21 mouse cellular contexts compared by ENCODE assay signal in genomic region chr7:31030717-31031116, GRCm38 (mm10). TPM values are rescaled to one million over a fixed set of nuclear protein-coding genes. Genes with fewer than 3 reads are reported as not detected.
A peak's percentile ranks its signal among the peaks of the same experiment; 100 is the strongest.
DNase-seq lines count a peak whose midpoint lies in the region; ATAC-seq and TF ChIP-seq lines count a peak whose summit lies in the region.
"Had no signal": no experiment of that assay in that cellular context is flagged by ENCODE, and none has a peak within 500 bp of the region (broad histone marks: within the 10 kb centered on the region; RNA-seq: fewer than 3 reads in every experiment).

No protein-coding gene starts in this region.

- no peak overlapping the region for H3K9ac ChIP-seq in kidney, postnatal 0 days (ENCODE audit: low read depth, low read length)
- H3K9ac ChIP-seq: embryonic facial prominence, embryonic 13.5 days; forebrain, embryonic 15.5 days; liver, embryonic 13.5 days had no signal

- H3K27me3 ChIP-seq in kidney, postnatal 0 days (ENCODE audit: insufficient read depth, low read length) = no peaks in the 10 kb centered on the region
- H3K27me3 ChIP-seq: embryonic facial prominence, embryonic 13.5 days; forebrain, embryonic 15.5 days; liver, embryonic 13.5 days; Patski had no signal

- 69% methylated on average over 2 of the region's 2 CpGs for WGBS in kidney, postnatal 0 days

- no peak overlapping the region for H3K4me3 ChIP-seq in kidney, postnatal 0 days (replicated peaks; ENCODE audit: low read depth, low read length)
- H3K4me3 ChIP-seq: embryonic facial prominence, embryonic 13.5 days; forebrain, embryonic 15.5 days; heart, embryonic 10.5 days; liver, embryonic 13.5 days had no signal

- H3K4me2 ChIP-seq in kidney, postnatal 0 days (ENCODE audit: low read length) = no peak overlapping the region
- H3K4me2 ChIP-seq: embryonic facial prominence, embryonic 13.5 days; forebrain, embryonic 15.5 days; liver, embryonic 13.5 days had no signal

- no peaks in the 10 kb centered on the region for H3K4me1 ChIP-seq in kidney, postnatal 0 days (replicated peaks; ENCODE audit: insufficient read depth, low read length)
- H3K4me1 ChIP-seq: embryonic facial prominence, embryonic 13.5 days; forebrain, embryonic 15.5 days; heart, embryonic 10.5 days had no signal

- no peak for ATAC-seq in kidney, postnatal 0 days (replicated peaks; ENCODE audit: low FRiP score, low read depth)
- no peak for ATAC-seq in erythroblast, adult 5-6 weeks (replicated peaks; ENCODE audit: low FRiP score, poor library complexity, severe bottlenecking)
- ATAC-seq: forebrain, embryonic 15.5 days; inflammation-experienced regulatory T-cells, adult 6 months; Patski had no signal

- DNase-seq in kidney, postnatal 0 days (ENCODE audit: low spot score) = no peak
- no peak for DNase-seq in kidney, adult 11 months
- DNase-seq in thymus, postnatal 4 days = peak; percentile 63
- no peak for DNase-seq in thymus, postnatal 10 days (ENCODE audit: low spot score in 2 of 2)
- DNase-seq in R1 (ENCODE audit: low read depth, low spot score) = peak; percentile 91
- no peak for DNase-seq in urinary bladder, postnatal 4 days (ENCODE audit: low spot score in 2 of 2)
- DNase-seq: adrenal gland, postnatal 25 days; cerebellum, adult 11-12 months; layer of hippocampus, postnatal 36 days; liver, embryonic 13.5 days; midbrain, embryonic 14.5 days; thymus, postnatal 36 days had no signal

- TF ChIP-seq CTCF in kidney, postnatal 0 days (IDR thresholded peaks at IDR 0.05; ENCODE audit: low read depth) = peak; percentile 27; the same call in 1 of the 2 replicates

- no peak overlapping the region for H3K27ac ChIP-seq in kidney, postnatal 0 days
- H3K27ac ChIP-seq: embryonic facial prominence, embryonic 13.5 days; forebrain, embryonic 15.5 days; heart, embryonic 10.5 days; liver, embryonic 13.5 days had no signal

- no peaks in the 10 kb centered on the region for H3K36me3 ChIP-seq in kidney, postnatal 0 days (ENCODE audit: insufficient read depth, low read length)
- H3K36me3 ChIP-seq: embryonic facial prominence, embryonic 13.5 days; forebrain, embryonic 15.5 days; heart, embryonic 10.5 days; liver, embryonic 13.5 days had no signal

- H3K9me3 ChIP-seq in kidney, postnatal 0 days (replicated peaks; ENCODE audit: low read length) = no peaks in the 10 kb centered on the region
- H3K9me3 ChIP-seq: embryonic facial prominence, embryonic 13.5 days; forebrain, embryonic 15.5 days; heart, embryonic 10.5 days; liver, embryonic 13.5 days had no signal

RNA-seq across cellular contexts. Expression of gene Fxyd5, which starts 11.6 kb away (rescaled TPM):
- polyA plus RNA-seq in kidney, postnatal 0 days (2015; fragmentation: Nextera tagmentation; extraction: Ambion mirVana) = 31.5 and 35.9 TPM in 2 replicates
- total RNA-seq in erythroblast, adult 5-6 weeks (2015; ENCODE audit: low replicate concordance) = 183 and 286 TPM in 2 replicates
- total RNA-seq in erythroblast, adult 5-6 weeks (2017; ENCODE audit: low replicate concordance) = 67.1 and 90.7 TPM in 2 replicates

RNA-seq across cellular contexts. Expression of gene Fxyd7, which starts 20.6 kb away (rescaled TPM):
- 6.1 and 8.5 TPM in 2 replicates for polyA plus RNA-seq in kidney, postnatal 0 days (2015; fragmentation: Nextera tagmentation; extraction: Ambion mirVana)
- not detected in 2 replicates for total RNA-seq in erythroblast, adult 5-6 weeks (2015; ENCODE audit: low replicate concordance)
- not detected in 2 replicates for total RNA-seq in erythroblast, adult 5-6 weeks (2017; ENCODE audit: low replicate concordance)
- polyA plus RNA-seq: inflammation-experienced regulatory T-cells, adult 6 months; Patski had no signal

RNA-seq across cellular contexts. Expression of gene Fxyd1, which starts 26.3 kb away (rescaled TPM):
- polyA plus RNA-seq in kidney, postnatal 0 days (2015; fragmentation: Nextera tagmentation; extraction: Ambion mirVana) = 62.0 and 76.3 TPM in 2 replicates
- total RNA-seq in erythroblast, adult 5-6 weeks (2015; ENCODE audit: low replicate concordance) = not detected in 2 replicates
- not detected in 2 replicates for total RNA-seq in erythroblast, adult 5-6 weeks (2017; ENCODE audit: low replicate concordance)
- total RNA-seq: megakaryocyte, adult 5-6 weeks had no signal
- polyA plus RNA-seq: Patski had no signal

RNA-seq across cellular contexts. Expression of gene Lgi4, which starts 28.4 kb away (rescaled TPM):
- polyA plus RNA-seq in kidney, postnatal 0 days (2015; fragmentation: Nextera tagmentation; extraction: Ambion mirVana) = 0.24 and 0.34 TPM in 2 replicates
- total RNA-seq in erythroblast, adult 5-6 weeks (2015; ENCODE audit: low replicate concordance) = not detected in 2 replicates
- not detected in 2 replicates for total RNA-seq in erythroblast, adult 5-6 weeks (2017; ENCODE audit: low replicate concordance)
- polyA plus RNA-seq: neural tube, embryonic 14.5 days had no signal

RNA-seq across cellular contexts. Expression of gene Fxyd3, which starts 45.8 kb away (rescaled TPM):
- 16.9 and 22.5 TPM in 2 replicates for polyA plus RNA-seq in kidney, postnatal 0 days (2015; fragmentation: Nextera tagmentation; extraction: Ambion mirVana)
- total RNA-seq in erythroblast, adult 5-6 weeks (2015; ENCODE audit: low replicate concordance) = not detected in 2 replicates
- total RNA-seq in erythroblast, adult 5-6 weeks (2017; ENCODE audit: low replicate concordance) = not detected in 2 replicates
- total RNA-seq: layer of hippocampus, postnatal 36 days; left cerebral cortex, postnatal 36 days; megakaryocyte, adult 5-6 weeks had no signal
- polyA plus RNA-seq: forebrain, embryonic 15.5 days; midbrain, embryonic 14.5 days; neural tube, embryonic 14.5 days; Patski had no signal

Comparison
In these comparisons a context has a peak if more than half of its experiments do, and no peak if none do; other contexts are left out.
1. DNase-seq: peak in thymus, postnatal 4 days (single experiment) and R1 (single experiment); none in kidney, postnatal 0 days (single experiment), kidney, adult 11 months (single experiment), thymus, postnatal 10 days (0 of 2) and urinary bladder, postnatal 4 days (0 of 2).